Mouse (Mus musculus) B cell, adult 67 days (primary cell): ENCODE data around the gene Adamtsl5. TPM values are rescaled to one million over a fixed set of nuclear protein-coding genes. Genes with fewer than 3 reads are reported as not detected.

Experiments used
- total RNA-seq, 2 experiments: library from RNA; stranded (reverse); gene quantifications; 4 replicates each; pipeline ENCODE4 v1.2.4; 2023

The Adamtsl5 gene
- not detected for total RNA-seq

DNA sequence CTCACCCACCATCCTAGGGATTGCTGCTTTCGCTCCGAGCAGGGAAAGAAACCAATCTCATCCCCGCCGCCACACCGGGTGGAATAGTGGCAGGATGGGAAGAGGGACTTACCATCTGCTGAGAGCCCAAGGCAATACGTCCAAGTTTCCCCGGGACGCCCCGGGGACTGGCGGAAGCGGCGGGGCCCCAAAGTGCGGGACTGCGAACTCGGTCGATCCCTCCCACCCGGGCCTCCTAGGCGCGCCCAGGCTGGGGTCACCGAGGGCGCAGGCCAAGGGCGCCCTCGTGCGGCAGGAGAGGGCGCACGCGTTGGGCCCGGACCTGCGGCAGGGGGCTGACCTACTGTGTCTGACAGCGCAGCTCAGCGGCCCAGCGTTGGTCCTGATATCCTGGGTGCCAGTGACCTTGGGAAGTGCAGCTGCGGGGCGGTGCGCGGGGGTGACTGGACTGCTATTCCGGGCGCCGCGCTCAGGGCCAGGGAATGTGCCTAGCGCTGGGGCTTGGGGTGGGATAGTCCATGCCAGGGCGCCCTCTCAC, at the start of gene Adamtsl5:
TSS of gene Adamtsl5 (minus strand) at position 169 of the 538 bp plus-strand sequence.

DNA sequence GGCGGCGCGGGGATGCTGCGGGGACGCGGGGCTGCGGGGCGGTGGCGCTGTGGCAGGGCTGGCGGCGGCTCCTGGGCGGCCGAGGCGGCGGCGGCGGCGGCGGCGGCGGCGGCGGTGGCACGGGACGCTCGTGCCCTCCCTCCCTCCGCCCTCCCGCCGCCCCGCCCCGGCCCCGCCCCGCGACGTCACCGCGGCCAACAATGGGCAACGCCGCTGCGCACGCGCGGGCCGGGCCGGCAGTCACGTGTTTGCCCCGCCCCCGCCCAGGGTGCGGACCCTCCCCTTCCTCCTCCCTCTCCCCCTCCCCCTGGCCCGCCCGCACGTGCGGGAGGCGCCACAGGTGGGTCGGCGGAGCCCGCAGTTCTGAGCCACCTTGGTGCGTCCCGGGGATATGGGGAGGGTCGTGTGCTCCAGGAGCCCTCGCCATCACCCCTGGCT, 39.3 kb upstream of the Adamtsl5 start, which contains the start of gene Mex3d:
TSS of gene Mex3d (minus strand) at position 138 of the 438 bp plus-strand sequence.

DNA sequence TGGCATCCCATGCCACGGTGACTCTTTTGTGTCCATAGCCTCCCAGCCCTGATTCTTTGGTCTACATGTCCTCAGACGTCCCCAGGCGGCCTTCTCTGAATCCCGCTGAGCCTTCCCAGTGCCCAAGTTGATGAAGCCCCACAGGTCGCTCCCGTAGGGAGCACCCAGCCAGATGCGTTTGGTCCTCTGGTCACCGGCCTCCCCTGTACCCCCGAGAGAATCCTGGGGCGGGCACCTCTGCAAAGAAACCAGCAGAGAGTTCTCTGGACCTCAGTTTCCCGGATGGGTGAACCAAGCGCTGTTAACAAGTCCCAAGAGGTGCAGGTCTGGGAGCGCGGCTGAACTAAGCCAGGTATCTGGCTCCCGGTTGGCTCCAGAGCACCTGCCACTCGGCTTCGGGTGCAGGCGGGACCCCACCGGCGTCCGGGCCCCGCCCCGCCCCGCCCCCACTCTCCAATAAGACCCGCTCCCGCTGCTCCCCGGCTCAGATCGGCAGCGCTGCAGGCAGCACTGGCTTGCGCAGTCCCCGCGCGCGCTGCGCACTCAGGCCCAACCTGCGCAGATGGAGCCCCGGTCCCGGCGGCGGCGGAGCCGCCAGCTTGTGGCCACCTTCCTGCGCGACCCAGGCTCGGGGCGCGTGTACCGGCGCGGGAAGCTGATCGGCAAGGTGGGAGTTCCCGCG, 7.9 kb upstream of the Adamtsl5 start, which contains the start of gene Plk5:
TSS of gene Plk5 (plus strand) at position 459 of the 682 bp plus-strand sequence.

DNA sequence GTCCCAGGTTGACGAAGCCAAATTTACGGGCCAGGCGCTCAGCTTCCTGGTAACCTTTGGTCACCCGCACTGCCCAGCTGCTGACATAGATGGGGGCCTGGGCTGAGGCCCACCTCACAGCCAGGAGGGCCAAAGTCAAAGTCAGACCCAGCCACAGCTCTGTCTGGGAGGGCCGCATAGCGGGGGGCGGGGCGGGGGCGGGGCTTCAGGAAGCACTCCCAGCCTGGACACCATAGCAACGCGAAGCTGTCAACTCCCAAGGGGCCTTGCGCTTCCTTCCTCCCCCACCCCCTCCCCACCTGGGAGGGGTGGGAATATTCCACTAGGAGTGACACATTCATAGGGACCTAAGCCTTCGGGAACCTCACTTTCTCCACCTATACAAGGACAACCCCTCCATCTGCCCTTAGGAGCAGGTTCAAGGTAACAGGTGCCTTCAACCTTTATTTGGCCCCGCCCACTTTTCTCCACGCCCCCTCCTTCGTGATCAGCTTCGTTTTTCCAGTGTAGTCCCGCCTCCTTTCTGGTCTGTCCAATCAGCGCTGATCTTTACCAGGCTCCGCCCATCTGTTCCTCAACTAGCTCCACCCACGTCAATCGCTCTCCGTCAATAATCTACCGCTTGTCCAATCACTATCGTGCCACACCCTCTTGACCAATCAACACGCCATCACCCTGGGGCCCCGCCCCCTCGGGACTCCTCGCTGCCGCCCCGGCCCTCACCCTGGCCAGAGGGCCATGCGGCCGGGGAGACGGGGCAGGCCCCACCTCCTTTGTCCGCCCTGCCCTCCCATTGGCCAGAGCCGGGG, 18.7 kb downstream of the Adamtsl5 start, which contains the start of the genes Pcsk4 and Reep6:
TSS of gene Pcsk4 (minus strand) at position 226 of the 809 bp plus-strand sequence.
TSS of gene Reep6 (plus strand) at position 681 of the 809 bp plus-strand sequence.

DNA sequence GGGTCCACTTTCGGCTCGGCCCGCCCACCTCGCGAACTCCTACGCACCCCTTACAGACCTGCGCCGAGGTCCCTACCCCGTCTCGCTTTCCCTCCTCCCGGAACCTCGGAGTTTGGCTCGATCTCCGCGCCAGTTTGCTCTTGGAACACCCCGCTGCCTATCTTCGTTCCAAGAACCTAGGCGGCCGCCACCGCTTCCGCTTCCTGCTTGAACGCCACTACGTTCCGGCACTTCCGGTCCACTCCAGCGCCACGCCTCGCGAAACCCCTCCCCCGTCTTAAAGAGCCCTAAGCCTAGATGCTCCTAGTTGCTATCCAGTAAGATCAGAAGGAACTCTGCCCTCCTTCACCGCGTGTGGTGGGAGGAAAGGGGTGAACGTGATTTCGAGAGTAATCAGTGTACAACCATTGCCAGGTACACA, 27.9 kb downstream of the Adamtsl5 start, which contains the start of gene 2310011J03Rik:
TSS of gene 2310011J03Rik (minus strand) at position 198 of the 421 bp plus-strand sequence.

DNA sequence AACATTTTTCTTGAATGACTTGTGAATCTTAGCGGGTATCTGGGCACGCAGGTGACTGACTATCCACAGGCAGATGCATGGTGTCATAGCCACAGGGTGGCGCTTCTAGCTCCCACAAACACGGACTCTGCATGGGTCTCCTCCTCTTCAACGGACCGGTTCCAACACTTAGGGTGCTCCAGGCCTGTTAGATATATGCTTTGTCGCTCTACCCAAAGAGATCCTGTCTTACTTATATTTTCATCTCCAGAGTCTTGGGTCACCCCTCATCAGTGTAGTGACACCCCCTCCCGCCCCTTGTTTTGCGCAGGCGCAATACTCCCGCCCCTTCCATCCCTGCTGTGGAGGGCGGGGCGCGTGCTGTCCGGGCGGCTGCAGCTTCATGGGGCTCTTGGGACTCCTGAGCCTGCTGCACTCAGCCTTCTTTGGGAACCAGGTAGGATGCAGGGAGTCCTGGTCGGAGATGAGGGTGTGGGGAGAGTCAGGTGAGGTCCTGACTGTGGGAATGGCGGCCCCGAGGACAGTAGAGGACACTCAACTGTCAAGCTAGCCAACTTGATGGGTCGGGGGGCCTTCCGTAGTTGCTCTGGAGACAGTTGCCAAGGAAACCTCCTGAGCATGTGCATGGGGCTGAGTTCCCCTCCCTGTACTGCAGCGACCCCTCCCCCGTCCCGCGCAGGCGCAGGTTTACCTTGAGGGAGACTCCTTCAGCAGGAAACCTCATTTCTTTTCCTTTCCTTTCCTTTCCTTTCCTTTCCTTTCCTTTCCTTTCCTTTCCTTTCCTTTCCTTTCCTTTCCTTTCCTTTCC, 52.4 kb downstream of the Adamtsl5 start, which contains the start of gene Apc2:
TSS of gene Apc2 (plus strand) at position 360 of the 808 bp plus-strand sequence.

DNA sequence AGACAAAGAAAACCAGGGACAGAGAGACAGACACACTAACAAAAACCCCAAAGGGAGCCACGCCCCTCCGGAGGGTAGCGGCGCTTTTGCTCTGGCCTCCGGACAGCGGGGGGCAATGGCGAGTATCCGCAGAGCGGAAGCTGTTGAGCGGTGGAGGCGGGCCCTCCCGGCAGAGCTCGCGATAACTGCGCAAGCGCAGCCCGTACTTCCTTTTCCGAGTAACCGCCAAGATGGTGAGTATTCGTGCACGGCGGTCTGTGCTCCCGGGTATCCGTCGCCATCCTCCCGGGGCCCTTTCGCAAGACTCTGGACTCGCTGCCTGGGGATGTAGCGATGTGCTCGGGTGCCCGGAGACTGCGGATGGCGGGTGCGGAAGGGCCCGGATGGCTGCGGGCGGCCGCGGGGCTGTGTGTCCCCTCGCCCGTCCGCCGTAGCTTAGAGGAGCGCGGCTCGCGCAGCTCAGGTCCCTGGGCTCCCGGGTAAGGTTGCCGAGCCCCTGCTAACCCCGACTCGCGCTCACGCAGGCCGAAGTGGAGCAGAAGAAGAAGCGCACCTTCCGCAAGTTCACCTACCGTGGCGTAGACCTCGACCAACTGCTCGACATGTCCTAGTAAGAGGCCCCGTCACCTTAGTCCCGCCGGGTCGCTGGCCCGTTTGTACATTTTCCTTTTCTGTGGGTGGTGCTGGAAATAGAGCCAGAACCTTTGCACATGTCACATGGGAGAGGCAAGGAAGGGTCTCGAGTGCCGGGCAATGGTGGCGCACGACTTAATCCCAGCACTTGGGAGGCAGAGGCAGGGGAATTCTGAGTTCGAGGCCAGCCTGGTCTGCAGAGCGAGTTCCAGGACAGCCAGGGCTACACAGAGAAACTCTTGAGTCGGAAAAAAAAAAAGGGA, 55.7 kb downstream of the Adamtsl5 start, which contains the start of gene Rps15:
TSS of gene Rps15 (plus strand) at position 203 of the 896 bp plus-strand sequence.

Other genes starting within 250 kb of the Adamtsl5 start
- gene Sbno2, start 242.8 kb downstream of the Adamtsl5 start, total RNA-seq, result 100 to 1,000 TPM; 118 to 128 TPM
- gene Stk11, start 232.6 kb downstream of the Adamtsl5 start, total RNA-seq, result 100 to 1,000 TPM; 178 to 181 TPM
- gene Atp5d, start 209.8 kb downstream of the Adamtsl5 start, total RNA-seq, result 100 to 1,000 TPM; 171 to 178 TPM
- gene Cbarp, start 207.6 kb downstream of the Adamtsl5 start, total RNA-seq, result 1 to 10 TPM; 4.6 to 4.9 TPM
- gene Midn, start 200.1 kb downstream of the Adamtsl5 start, total RNA-seq, result 100 to 1,000 TPM; 153 to 162 TPM
- 100 to 1,000 TPM; 152 to 252 TPM for gene Cirbp, start 182.4 kb downstream of the Adamtsl5 start, total RNA-seq
- gene 1600002K03Rik, start 175.5 kb downstream of the Adamtsl5 start, total RNA-seq, result 10 to 100 TPM in 1 of 2 experiments, 1 to 10 TPM in 1; 9.9 to 13.1 TPM
- under 1 TPM in 1 of 2 experiments, not detected in 1; 0.42 TPM for gene Efna2, start 168.9 kb downstream of the Adamtsl5 start, total RNA-seq
- gene Mum1, start 122.0 kb downstream of the Adamtsl5 start, total RNA-seq, result 10 to 100 TPM; 79.2 to 79.3 TPM
- gene Ndufs7, start 99.3 kb downstream of the Adamtsl5 start, total RNA-seq, result 100 to 1,000 TPM in 1 of 2 experiments, 10 to 100 TPM in 1; 98.1 to 106 TPM
- 1 to 10 TPM; 1.2 to 3.8 TPM for gene Gamt, start 87.4 kb downstream of the Adamtsl5 start, total RNA-seq
- gene Dazap1, start 86.9 kb downstream of the Adamtsl5 start, total RNA-seq, result 100 to 1,000 TPM; 147 to 159 TPM
- gene Rps15, start 56.0 kb downstream of the Adamtsl5 start, total RNA-seq, result 1,000 to 10,000 TPM; 2,823 to 2,836 TPM
- gene Apc2, start 52.4 kb downstream of the Adamtsl5 start, total RNA-seq, result under 1 TPM; 0.24 to 0.35 TPM
- gene 2310011J03Rik, start 27.9 kb downstream of the Adamtsl5 start, total RNA-seq, result 10 to 100 TPM; 27.6 to 32.1 TPM
- gene Pcsk4, start 18.9 kb downstream of the Adamtsl5 start, total RNA-seq, result 1 to 10 TPM; 1.0 to 1.1 TPM
- under 1 TPM in 1 of 2 experiments, not detected in 1; 0.26 TPM for gene Reep6, start 18.5 kb downstream of the Adamtsl5 start, total RNA-seq
- gene Plk5, start 8.0 kb upstream of the Adamtsl5 start, total RNA-seq, result not detected
- gene Mex3d, start 39.2 kb upstream of the Adamtsl5 start, total RNA-seq, result 1 to 10 TPM; 8.4 to 9.4 TPM
- 100 to 1,000 TPM in 1 of 2 experiments, 10 to 100 TPM in 1; 99.8 to 108 TPM for gene Mbd3, start 51.1 kb upstream of the Adamtsl5 start, total RNA-seq
- gene Uqcr11, start 58.4 kb upstream of the Adamtsl5 start, total RNA-seq, result 10 to 100 TPM; 69.0 to 71.6 TPM
- gene Tcf3, start 85.2 kb upstream of the Adamtsl5 start, total RNA-seq, result 100 to 1,000 TPM; 202 to 212 TPM
- not detected for gene Onecut3, start 146.4 kb upstream of the Adamtsl5 start, total RNA-seq
- not detected for gene Atp8b3, start 190.7 kb upstream of the Adamtsl5 start, total RNA-seq
- 100 to 1,000 TPM; 117 to 120 TPM for gene Rexo1, start 213.1 kb upstream of the Adamtsl5 start, total RNA-seq
- 10 to 100 TPM; 32.4 to 32.5 TPM for gene Klf16, start 228.9 kb upstream of the Adamtsl5 start, total RNA-seq
- 100 to 1,000 TPM; 111 to 117 TPM for gene Abhd17a, start 241.9 kb upstream of the Adamtsl5 start, total RNA-seq